Mouse (Mus musculus): Measurements from ENCODE around the gene Aspdh.

GRCm38 (mm10) chr7:44437933-44438332 is 27.3 kb upstream of the Aspdh start:
- no peak for TF ChIP-seq CTCF (IDR thresholded peaks at IDR 0.05; ENCODE audit: borderline replicate concordance, insufficient read depth, low read length)
- no peak for TF ChIP-seq POLR2A (IDR thresholded peaks at IDR 0.05; ENCODE audit: low read depth, low read length)

All from embryonic fibroblast, embryonic 13.5 days (primary cell).